Mouse (Mus musculus) spleen, postnatal 4 days (tissue): ENCODE results near the gene Ccdc102a.
"Not testable (repeated sequence)": the region's sequence is repeated elsewhere in the genome, so short reads cannot be mapped to it uniquely, and the experiment has no call there.

ENCODE experiments used
- DNase-seq, 2 experiments: peaks; one replicate each; pipeline ENCODE4 v3.0.0; 2022; ENCODE audit warnings: low spot score in 2 of 2

The Ccdc102a gene

DNA sequence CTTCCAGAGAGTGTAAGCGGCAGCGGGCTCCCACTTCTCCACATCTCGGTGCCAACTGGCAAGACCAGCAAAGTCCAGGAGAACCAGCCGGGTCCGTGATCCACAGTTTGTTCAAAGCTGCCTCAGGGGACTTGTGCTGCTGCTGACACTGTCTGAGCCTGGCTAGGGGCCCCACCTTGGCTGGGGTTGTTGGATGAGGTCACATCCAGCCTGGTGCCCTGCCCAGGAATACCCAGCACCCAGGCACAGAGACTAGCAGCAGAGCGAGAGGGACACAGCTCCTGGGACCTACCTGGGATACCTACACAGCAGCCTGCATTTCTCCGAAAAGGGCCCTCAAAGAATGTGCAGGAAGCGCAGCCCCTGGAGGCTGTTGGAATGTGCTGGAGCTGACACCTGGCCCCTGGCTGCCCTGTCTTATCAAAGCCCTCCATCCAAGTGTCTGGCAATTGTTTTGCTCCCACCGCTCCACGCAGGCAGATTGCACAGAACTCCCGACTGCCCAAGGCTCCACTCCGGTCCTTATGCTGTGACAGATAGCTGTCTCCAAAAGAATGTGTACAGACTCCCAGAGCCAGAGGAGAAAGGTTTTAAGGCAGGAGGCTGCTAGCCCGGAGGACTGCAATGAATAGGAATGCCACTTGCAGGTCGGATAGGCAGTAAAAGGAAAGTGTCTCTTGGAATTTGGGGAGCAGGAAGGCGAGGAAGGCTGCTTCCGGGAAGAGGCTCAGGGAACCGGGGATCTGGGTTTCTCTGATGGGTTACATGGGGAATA is 42.6 kb downstream of the Ccdc102a start:
- peak; percentile 40 to 76 for DNase-seq

DNA sequence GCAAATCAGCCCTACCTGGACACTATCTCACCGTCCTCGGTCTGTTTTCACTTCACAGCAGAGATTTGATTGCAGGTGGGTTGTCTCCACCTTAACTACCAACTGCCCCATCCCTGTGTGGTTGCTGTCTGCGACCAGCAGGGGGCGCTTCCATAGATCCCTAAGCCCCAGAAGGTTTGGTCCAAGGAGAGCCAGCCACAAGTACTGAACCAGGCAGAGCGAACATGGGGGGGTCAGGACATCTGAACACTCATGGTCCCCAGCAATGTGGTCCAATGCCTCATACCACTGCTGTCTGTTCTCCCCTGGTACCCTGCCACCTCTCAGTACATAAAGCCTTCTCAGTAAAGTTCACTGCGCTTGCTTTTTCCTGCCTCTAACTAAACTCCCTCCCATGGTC is 43.5 kb downstream of the Ccdc102a start:
- peak; percentile 80 to 94 for DNase-seq

DNA sequence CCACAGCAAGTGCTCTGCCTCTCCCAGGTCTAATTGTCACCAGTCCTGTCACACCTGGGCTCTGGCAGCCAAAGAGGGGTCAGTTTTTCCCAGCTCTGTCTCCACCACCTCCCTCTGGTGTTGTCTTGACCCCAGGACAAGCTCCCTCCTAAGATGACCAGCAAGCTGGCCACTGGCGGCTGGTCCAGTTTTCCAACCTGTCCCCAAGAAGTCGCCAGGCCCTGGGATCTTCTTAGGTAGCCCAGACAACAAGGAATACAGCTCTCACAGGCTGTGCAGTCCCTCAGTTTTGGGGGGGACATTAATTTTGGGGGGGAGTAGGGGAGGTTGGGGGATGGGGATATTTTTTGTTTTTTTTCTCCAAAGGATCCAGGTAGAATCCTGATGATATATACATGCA is 45.3 kb downstream of the Ccdc102a start:
- no peak for DNase-seq

DNA sequence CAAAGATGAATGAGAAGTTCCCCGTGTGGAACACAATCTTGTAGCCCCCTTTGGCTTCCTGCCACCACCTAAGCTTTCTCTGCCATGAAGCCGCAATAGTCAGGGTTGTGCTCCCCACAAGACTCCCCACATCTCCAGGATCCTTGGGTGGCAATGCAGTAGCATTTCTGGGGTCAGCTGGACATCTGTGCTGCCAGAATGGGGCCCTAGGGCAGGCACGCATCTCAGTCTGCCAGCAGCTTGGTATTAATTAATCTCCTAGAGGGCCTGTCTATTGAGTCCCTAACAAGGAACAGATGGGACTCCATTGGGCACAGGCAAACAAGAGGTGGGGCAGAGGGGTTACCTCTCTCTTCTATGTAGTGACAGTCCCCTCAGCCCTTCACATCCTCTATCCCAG is 45.7 kb downstream of the Ccdc102a start:
- DNase-seq: no peak

DNA sequence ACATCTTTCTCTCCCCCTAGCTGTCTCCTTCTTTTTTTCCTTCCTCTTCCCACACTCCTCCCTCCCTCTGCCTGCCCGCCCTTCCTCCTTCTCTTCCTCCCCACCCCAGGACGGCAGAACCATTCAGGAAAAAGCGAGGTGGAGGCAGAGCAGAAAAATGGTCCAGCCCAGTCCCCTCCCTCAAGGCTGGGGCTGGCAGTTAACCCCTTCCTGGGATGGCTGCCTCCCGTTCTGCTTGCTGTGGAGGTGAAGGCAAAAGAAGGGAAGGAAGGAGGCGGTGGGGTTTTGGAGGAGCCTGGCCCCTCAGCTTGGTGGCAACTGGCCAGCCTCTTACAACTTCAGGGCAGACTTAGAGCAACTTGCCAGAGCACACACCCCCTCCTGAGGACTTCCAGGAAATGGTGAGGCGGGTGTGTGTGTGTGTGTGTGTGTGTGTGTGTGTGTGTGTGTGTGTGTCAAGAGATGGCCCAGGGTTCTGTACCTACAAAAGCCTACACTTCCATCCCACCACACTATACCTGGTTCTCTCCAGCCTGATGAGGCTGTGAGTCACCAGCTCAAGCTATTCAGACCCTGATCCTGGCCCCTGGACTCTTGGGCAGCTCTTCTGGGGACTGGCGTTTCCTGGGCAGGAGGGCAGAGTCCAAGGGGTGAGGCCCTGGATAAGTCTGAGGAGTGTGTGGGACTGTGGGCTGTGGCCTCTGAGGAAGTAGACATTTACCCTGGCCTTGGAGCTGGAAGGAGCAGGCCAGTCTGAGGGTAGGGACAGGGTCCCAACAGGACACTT is 46.6 kb downstream of the Ccdc102a start:
- no peak for DNase-seq

DNA sequence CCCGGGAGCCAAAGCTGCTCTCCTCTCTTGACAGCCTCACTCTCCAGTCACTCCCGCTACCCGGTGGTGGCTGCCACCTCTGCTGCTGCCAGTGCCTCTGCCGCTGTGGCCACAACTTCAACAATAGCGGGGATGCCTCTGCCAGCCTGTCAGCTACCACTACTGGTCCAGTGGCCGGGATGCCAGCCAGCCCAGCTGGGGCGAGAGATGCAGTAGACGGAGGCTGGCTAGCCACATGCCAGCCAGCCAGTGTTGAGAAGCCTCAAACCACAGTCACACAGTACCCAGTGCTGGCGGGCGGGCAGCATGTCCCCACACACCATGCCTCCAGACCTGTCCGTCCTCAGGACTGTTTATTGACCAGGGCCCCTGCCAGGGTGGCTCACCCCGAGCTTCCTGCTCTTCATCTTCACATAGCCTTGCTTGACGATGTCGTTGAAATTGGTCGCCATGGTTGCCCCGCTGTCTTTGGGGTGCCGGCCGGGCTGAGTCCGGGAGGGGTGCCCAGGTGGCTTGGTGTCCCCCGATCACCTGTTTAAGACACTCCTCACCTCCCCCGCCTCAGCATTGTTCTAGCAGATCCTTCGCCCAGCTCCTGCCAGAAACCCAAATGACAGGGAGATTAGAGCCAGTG is 47.3 kb downstream of the Ccdc102a start:
- no peak for DNase-seq

DNA sequence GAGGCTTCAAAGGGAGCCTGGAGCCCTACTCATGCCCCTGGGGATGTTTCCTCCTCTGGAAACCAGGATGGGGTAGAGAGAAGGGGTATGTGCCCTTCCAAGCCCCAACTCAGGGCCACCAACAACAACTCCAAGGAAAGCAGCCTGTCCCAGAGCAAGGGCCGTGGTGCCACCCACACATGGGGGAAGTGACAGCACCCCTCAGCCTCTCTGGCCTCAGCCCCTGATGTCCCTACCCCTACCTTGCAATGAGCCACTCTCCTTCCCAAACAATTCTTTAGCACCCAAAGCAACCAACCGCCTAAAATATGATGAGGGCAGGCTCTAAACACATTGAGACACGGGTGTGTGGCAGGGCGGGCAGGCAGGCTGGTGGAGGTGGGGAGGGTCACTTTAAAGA is 47.9 kb downstream of the Ccdc102a start:
- no peak for DNase-seq

DNA sequence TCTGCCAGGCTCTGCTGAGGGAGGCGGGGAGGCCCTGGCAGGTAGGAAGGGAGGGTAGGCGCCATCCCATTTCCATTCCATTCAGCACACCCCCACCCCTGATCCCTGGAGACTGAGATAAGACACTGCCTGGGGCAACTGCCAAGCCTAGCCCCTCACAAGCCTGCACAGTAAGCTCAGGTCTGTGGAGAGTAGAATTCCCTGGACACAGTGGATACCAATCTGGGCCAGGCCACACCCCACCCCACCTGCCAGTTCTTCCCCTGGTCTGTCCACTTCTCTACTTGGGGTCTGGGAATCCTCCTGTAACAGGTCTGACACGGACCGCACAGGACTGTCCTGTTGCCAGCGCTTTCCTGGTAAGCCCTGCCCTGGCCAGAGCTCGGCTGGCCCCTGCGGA is 48.8 kb downstream of the Ccdc102a start:
- no peak for DNase-seq

DNA sequence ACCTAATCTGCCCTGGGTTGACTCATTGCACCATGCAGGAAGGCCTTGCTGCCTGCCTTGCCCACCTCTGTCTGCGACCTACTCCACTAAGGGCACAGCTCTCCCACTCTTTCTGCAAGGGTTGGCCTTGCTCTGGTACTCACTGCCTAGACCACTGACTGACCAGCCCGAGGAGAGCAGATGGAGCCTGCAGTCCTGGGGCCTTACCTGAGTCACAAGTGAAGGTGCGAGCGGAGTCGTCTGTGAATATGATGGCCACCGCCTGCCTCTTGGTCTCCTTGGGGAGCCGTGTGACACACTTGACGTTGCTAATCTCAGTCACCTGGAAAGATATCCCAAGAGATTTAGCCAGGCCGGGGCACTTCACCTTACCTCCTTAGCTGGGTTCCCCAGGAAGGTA is 51.0 kb downstream of the Ccdc102a start:
- no peak for DNase-seq

DNA sequence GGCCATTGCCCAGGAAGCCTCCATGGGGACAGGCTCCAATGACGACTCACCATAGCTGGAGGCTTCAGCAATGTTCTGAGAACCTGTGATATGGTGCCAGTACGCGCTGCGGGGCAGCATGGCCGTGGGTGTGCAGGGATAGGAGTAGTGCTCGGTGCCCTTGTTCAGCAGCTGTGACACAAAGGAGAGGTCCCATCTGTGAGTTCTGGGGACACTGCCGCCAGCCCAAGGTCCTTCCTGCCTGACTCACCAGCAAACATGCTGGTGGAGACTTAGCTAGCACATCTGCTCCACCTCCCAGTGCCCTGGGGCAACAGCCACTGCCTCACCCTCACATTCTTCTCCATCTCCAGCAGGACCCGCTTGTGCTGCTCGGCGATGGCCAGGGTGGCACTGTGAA is 52.6 kb downstream of the Ccdc102a start:
- DNase-seq: no peak

DNA sequence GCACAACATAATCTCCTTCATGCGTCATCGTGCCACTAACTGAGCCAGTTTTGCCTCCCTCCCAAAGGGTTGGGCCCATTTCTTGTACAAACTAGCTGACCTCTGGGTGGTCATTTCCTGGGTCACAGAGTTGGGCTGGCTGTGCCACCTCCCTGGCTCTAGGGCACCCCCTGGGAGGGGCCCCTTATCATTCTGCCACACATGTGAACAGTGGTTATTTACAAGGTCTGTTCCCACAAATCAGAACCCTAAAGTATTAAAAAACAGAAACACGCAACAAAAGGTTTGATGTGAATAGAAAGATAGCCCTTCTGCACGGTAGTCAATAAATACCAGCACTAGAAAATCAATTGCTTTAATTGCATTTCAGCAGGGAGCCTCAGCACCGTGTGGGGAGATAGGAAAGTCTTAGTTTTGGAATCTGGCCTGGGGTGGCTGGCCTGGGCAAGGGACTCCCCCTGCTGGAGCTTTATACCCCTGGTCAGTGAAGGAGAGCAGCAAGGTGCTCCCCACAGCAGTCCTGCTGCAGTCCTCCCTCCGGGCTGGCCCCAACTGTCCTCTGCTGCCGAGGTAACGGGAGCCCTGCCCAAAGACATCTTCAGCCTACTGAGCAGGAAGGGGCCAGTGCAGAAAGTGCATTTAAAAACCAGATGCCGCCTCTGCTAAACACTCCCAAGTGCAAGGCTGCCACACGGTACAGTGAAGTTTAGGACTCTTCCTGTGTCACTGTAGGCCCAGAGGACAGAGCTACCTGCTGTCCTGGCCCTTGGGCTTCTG is 53.8 kb downstream of the Ccdc102a start:
- no peak for DNase-seq

DNA sequence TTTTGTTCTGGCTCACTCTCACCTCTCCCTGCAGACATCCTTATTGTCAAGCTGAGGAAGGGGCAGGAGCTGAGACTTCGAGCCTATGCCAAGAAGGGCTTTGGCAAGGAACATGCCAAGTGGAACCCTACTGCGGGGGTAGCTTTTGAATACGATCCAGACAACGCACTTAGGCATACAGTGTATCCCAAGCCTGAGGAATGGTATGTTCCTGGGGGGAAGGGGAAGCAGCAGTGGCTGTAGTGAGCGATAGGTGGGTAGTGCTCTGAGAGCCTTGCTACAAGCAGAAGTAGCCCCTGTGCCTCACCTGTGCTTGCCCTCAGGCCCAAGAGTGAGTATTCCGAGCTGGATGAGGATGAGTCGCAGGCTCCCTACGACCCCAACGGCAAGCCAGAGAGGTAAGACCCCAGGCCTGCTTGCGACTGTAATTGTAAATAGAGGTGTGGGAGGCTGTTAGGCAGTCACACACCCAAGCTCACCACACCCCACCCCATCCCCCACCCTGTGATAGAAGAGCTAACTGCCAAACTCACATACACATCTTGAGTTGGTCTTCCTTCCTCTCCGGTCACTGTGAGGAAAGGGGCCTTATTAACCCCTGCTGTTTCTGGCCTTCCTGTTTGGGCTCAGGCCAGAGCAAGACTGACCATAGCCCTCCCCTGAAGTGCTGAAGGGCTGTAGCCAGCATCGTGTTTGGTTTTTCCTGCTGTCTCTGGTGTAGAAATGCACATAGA is 55.2 kb downstream of the Ccdc102a start:
- no peak for DNase-seq

DNA sequence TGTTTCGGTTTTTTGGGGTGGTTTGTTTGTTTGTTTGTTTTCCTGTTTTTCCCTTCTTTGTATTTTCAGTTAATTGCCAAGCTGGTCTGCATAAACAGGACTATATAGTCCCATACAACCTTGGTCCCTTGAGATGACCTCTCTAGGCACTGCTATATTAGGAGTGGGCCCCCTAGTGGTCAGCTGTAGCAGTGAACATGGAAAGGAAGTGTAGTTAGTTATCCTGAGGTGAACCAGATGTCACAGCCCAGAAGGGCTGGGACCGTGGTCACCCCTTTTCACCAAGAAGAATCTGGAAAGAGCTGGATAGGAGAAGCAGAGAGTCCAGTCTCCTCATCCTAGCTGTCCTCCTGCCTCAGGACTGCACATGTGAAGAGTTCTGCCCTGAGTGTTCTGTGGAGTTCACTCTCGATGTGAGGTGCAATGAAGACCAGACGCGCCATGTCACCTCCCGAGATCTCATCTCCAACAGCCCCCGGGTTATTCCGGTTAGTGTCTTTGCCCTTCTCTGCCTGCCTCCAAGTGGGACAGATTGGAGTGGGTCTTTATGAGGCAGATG is 56.5 kb downstream of the Ccdc102a start:
- DNase-seq: peak; percentile 79 to 91

DNA sequence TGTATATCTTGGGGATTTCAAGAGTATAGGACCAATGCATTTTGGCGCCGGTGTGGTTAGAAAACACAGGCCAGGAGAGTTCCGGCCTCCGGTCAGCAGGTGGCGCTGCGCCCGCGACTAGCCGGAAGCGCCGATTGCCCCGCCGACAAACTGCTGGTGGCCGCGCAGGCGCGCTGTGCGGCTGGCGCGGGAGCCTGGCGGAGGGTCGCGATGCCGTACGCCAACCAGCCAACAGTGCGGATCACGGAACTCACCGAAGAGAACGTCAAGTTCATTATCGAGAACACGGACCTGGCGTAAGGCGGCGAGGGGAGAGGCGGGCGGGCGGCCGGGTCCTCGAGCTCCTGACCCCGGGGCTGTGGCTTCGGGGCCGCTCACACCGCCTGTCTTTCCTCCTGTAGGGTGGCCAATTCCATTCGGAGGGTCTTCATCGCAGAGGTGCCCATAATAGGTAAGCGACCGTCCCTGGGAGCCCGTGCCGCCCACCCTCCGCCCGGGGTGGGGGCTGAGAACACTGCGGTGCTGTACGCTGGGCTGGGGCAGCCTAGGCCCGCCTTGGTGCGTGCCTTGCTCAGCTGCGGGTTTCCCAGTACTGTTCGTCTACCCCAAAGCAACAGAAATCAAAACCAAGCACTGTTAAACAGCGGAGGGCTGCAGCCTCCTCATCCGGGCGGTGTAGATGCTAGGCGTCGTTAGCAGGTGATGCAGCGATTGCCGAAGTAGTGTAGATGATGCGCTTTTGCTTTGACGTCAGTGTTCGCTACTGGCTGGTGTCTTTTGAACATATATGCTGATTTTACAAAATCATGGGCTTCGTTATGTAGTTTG is 60.3 kb downstream of the Ccdc102a start, which contains the start of gene Polr2c:
Polr2c (plus strand) TSS at position 105 of the 828 bp plus-strand sequence.
- peak; percentile 93 to 99 for DNase-seq

DNA sequence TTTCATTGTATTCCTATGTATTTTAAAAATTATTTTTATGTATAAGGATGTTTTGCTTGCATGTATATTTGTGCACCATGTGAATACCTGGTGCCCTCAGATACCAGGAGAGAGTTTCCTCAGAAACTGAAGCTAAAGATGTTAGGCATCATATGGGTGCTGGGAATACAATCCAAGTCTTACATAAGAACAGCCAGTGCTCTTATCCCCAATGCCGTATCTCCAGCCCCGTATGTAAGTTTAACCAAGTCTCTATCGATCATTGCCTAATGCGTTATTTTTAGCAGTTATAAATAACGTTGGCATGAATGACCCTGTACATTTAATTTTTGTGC is 60.9 kb downstream of the Ccdc102a start:
- no peak for DNase-seq

DNA sequence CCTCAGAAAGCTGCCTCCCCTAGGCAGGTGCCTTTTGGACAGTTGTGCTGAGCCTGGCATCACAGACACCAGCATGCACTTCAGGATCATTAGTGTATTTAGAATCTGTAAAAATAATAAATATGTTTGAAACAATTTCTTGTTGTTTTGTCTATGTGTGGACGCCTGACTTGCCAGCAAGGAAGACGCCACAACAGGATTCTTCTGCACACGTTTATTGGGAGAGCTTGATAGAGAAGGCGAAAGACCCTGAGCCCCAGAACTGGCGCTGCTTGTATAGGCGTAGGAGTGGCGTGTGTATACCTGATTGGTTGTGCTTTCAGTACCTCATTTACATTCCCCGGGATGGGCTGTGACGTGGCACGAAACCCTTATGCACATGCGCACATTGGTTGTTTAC is 63.1 kb downstream of the Ccdc102a start:
- not testable (repeated sequence) for DNase-seq
